Comparison of ENCODE assay signal across 8 mouse cellular contexts in the genomic region with DNA sequence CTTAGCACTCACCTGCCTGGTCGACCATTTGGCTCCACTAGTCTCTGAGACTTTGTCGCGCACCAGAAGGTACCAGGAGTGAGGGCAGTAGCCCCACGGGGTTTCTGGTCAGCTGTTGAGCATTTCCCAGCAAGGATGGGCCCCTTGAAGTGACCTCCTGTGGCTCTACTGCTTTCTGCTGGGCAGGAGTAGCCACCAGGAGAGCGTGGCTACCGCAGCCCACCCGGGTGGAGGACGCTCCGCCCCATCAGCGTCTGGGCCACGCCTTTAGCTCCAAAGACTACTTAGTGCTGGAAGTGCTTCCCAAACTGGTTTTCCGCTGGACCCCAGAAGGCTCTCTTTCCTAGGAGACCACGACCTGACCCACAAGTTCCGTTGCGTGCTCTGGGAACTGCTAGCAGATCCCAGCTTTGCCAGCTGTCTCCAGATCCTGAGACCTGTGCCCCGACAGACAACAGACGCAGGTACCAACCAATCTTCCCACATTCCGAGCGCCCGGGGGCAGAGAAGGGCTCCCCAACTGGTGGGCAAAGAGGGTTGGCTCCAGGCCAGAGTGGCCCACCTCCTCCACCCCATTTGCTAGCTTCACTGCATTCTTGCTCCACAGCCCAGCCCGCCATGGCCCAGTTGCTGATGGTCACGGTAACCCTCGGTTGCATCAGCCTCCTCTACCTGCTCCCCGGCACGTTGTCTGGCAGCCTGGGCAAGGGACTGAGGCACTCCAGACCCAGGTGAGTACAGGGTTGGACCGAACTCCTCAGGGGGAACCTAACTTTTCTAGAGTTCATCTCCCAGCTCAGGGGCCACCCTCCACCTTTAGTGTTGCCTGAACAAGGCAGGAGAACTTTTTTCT. TPM values are rescaled to one million over a fixed set of nuclear protein-coding genes. Genes with fewer than 3 reads are reported as not detected.
DNase-seq lines count a peak whose midpoint lies in the region; ATAC-seq and TF ChIP-seq lines count a peak whose summit lies in the region.

Adm2 (plus strand) TSS at position 51 of the 853 bp plus-strand sequence.

- peak; percentile 50 for DNase-seq in lung, embryonic 14.5 days
- DNase-seq in lung, postnatal 36 days = no peak
- peak; percentile 31 for DNase-seq in kidney, postnatal 10 days
- peak; percentile 34 for DNase-seq in retina, embryonic 14.5 days (ENCODE audit: low spot score)
- DNase-seq in T-cell, adult 2 months (ENCODE audit: low spot score) = no peak
- DNase-seq in lung, postnatal 4 days = no peak

- peak within 1 kb of the TSS; percentile 20; the same call in 1 of the 2 replicates for H3K9ac ChIP-seq in lung, embryonic 14.5 days
- H3K9ac ChIP-seq in embryonic facial prominence, embryonic 13.5 days = peak within 1 kb of the TSS; percentile 2; the same call in 1 of the 2 replicates

- 5% methylated on average over 26 of the region's 26 CpGs for WGBS in lung, embryonic 14.5 days
- 5% methylated on average over 26 of the region's 26 CpGs for WGBS in embryonic facial prominence, embryonic 13.5 days

- no peaks in the 10 kb centered on the region for H3K36me3 ChIP-seq in lung, embryonic 14.5 days (ENCODE audit: insufficient read depth)
- H3K36me3 ChIP-seq in embryonic facial prominence, embryonic 13.5 days = no peaks in the 10 kb centered on the region

- H3K4me2 ChIP-seq in lung, embryonic 14.5 days = peak within 1 kb of the TSS; percentile 55
- H3K4me2 ChIP-seq in embryonic facial prominence, embryonic 13.5 days = peak within 1 kb of the TSS; percentile 55

- no peaks in the 10 kb centered on the region for H3K4me1 ChIP-seq in lung, embryonic 14.5 days (ENCODE audit: insufficient read depth)
- H3K4me1 ChIP-seq in embryonic facial prominence, embryonic 13.5 days = peaks cover 7% of the 10 kb centered on the region

- peak within 1 kb of the TSS; percentile 19 for H3K4me3 ChIP-seq in lung, embryonic 14.5 days (ENCODE audit: low read depth, low read length)
- peak within 1 kb of the TSS; percentile 23 for H3K4me3 ChIP-seq in embryonic facial prominence, embryonic 13.5 days

- ATAC-seq in lung, embryonic 14.5 days (ENCODE audit: insufficient read depth) = peak; percentile 47; the same call in 1 of the 2 replicates
- ATAC-seq in embryonic facial prominence, embryonic 13.5 days (ENCODE audit: insufficient number of reproducible peaks, insufficient read depth, low FRiP score, low TSS enrichment, low read depth) = no peak
- no peak for ATAC-seq in CD4-positive, CD25-positive, alpha-beta regulatory T cell, adult 4 months

- 0 out of 2 replicates have a peak, but pooled peaks cover 7% of the 10 kb centered on the region for H3K27me3 ChIP-seq in lung, embryonic 14.5 days (ENCODE audit: insufficient read depth, low read length)
- peaks cover 26% of the 10 kb centered on the region for H3K27me3 ChIP-seq in embryonic facial prominence, embryonic 13.5 days

- H3K27ac ChIP-seq in lung, embryonic 14.5 days (ENCODE audit: low read depth) = no peak within 1 kb of the TSS
- no peak within 1 kb of the TSS for H3K27ac ChIP-seq in embryonic facial prominence, embryonic 13.5 days

- no peak for TF ChIP-seq CTCF in lung, embryonic 14.5 days (IDR thresholded peaks at IDR 0.05; ENCODE audit: low read depth)

- no peaks in the 10 kb centered on the region for H3K9me3 ChIP-seq in lung, embryonic 14.5 days (ENCODE audit: low read depth, low read length)
- H3K9me3 ChIP-seq in embryonic facial prominence, embryonic 13.5 days = no peaks in the 10 kb centered on the region

RNA-seq across cellular contexts. Expression of gene Adm2, which starts in this region (rescaled TPM):
- 0.33 and 0.53 TPM in 2 replicates for polyA plus RNA-seq in lung, embryonic 14.5 days (2014; fragmentation: Nextera tagmentation; extraction: Ambion mirVana)
- not detected in 2 replicates for polyA plus RNA-seq in embryonic facial prominence, embryonic 13.5 days (2015; fragmentation: Nextera tagmentation; extraction: Ambion mirVana)
- polyA plus RNA-seq in CD4-positive, CD25-positive, alpha-beta regulatory T cell, adult 4 months (2017; shearing (Covaris generic)) = not detected

Comparison
In these comparisons a context has a peak if more than half of its experiments do, and no peak if none do; other contexts are left out.
1. Peak in DNase-seq, ATAC-seq, H3K4me3 ChIP-seq, H3K9ac ChIP-seq and H3K4me2 ChIP-seq in lung, embryonic 14.5 days; RNA of the gene not detected or under 1 TPM.
2. DNase-seq: peak in kidney, postnatal 10 days (single experiment) and retina, embryonic 14.5 days (single experiment); none in lung, postnatal 36 days (single experiment), T-cell, adult 2 months (single experiment) and lung, postnatal 4 days (0 of 2).